9 mouse cellular contexts compared by ENCODE assay signal in genomic region chr13:96375519-96375918, GRCm38 (mm10). TPM values are rescaled to one million over a fixed set of nuclear protein-coding genes. Genes with fewer than 3 reads are reported as not detected.
DNase-seq lines count a peak whose midpoint lies in the region; TF ChIP-seq lines count a peak whose summit lies in the region.
"Had no signal": no experiment of that assay in that cellular context is flagged by ENCODE, and none has a peak within 500 bp of the region (broad histone marks: within the 10 kb centered on the region; RNA-seq: fewer than 3 reads in every experiment).

No protein-coding gene starts in this region.

- intact Hi-C loops in left cerebral cortex, adult 2 months (cut with DNase I): no loop called here

- TF ChIP-seq CTCF in cerebellum, adult 2 months (IDR thresholded peaks at IDR 0.05; ENCODE audit: borderline replicate concordance, insufficient read depth, low read depth, low read length): peak; percentile 28; the same call in 1 of the 2 replicates
- peak; percentile 31; the same call in 1 of the 2 replicates for TF ChIP-seq CTCF in left cerebral cortex, adult 2 months (IDR thresholded peaks at IDR 0.05)
- peak; percentile 19; the same call in 1 of the 2 replicates for TF ChIP-seq CTCF in embryonic fibroblast, embryonic 13.5 days (IDR thresholded peaks at IDR 0.05; ENCODE audit: borderline replicate concordance, insufficient read depth, low read length)

- 2% methylated on average over 2 of the region's 2 CpGs for WGBS in cerebellum, adult 2 months

- H3K4me1 ChIP-seq in cerebellum, adult 2 months (ENCODE audit: control insufficient read depth, insufficient read depth, low read length): no peaks in the 10 kb centered on the region
- H3K4me1 ChIP-seq in embryonic fibroblast, embryonic 13.5 days (ENCODE audit: control insufficient read depth, insufficient read depth, low read length): no peaks in the 10 kb centered on the region

- no peak for TF ChIP-seq POLR2A in cerebellum, adult 2 months (IDR thresholded peaks at IDR 0.05; ENCODE audit: borderline replicate concordance, insufficient read depth, low read length)
- TF ChIP-seq POLR2A in embryonic fibroblast, embryonic 13.5 days (IDR thresholded peaks at IDR 0.05; ENCODE audit: low read depth, low read length): no peak

- no peaks in the 10 kb centered on the region for H3K27me3 ChIP-seq in cerebellum, adult 2 months (ENCODE audit: control insufficient read depth, insufficient read depth, low read length)
- H3K27me3 ChIP-seq: megakaryocyte, embryonic 14.5 days had no signal

- DNase-seq in cerebellum, adult 2 months: no peak
- no peak for DNase-seq in cerebellum, adult 18-20 months
- DNase-seq in left cerebral cortex, adult 2 months (ENCODE audit: extremely low spot score in 1 of 2, low spot score in 2 of 2): no peak
- DNase-seq in left cerebral cortex, adult 9 months (ENCODE audit: low spot score in 2 of 2): no peak
- DNase-seq in Muller cell, postnatal 12 days (ENCODE audit: inconsistent ontology term): peak; percentile 12
- DNase-seq in urinary bladder, postnatal 4 days (ENCODE audit: low spot score in 2 of 2): no peak
- no peak for DNase-seq in gastrocnemius, postnatal 25 days

- no peak overlapping the region for H3K4me3 ChIP-seq in cerebellum, adult 2 months (replicated peaks; ENCODE audit: insufficient read depth, low read depth, low read length)
- no peak overlapping the region for H3K4me3 ChIP-seq in left cerebral cortex, adult 2 months
- H3K4me3 ChIP-seq in embryonic fibroblast, embryonic 13.5 days (ENCODE audit: insufficient read depth, low read length): no peak overlapping the region
- H3K4me3 ChIP-seq: megakaryocyte, embryonic 14.5 days had no signal

- no peak overlapping the region for H3K27ac ChIP-seq in cerebellum, adult 2 months (ENCODE audit: insufficient read depth, low read length)
- H3K27ac ChIP-seq in left cerebral cortex, adult 2 months: no peak overlapping the region
- H3K27ac ChIP-seq in embryonic fibroblast, embryonic 13.5 days (ENCODE audit: insufficient read depth, low read length): no peak overlapping the region

RNA-seq across cellular contexts. Expression of gene Poc5, which starts 12.6 kb away (rescaled TPM):
- 20.4 and 22.7 TPM in 2 replicates for polyA plus RNA-seq in cerebellum, adult 2 months (2012; rRNA removed)
- total RNA-seq in left cerebral cortex, adult 2 months (2021): 10 to 100 TPM; 30.7 to 35.1 TPM
- 15.4 and 16.3 TPM in 2 replicates for polyA plus RNA-seq in embryonic fibroblast, embryonic 13.5 days (2011; ENCODE audit: insufficient read length, low read depth, missing spikeins)
- 1 to 10 TPM; 6.0 to 6.3 TPM for total RNA-seq in gastrocnemius, postnatal 25 days (2021)

Comparison
In these comparisons a context has a peak if more than half of its experiments do, and no peak if none do; other contexts are left out.
1. RNA of gene Poc5, which starts 12.6 kb away (total RNA-seq): 30.7 to 35.1 TPM in left cerebral cortex, adult 2 months; 6.0 to 6.3 TPM in gastrocnemius, postnatal 25 days; every median in the first group is over 4 times any median in the second.
2. Peak in every context shown above with its lines, with median percentiles within 50 percentile points of each other: CTCF ChIP-seq.